Mouse (Mus musculus) lung, postnatal 25 days (tissue): ENCODE results near the gene Sec14l4.

Experiments
- DNase-seq: peaks from one replicate; pipeline ENCODE4 v3.0.0; 2022; ENCODE audit warnings: low spot score

Gene Sec14l4

DNA sequence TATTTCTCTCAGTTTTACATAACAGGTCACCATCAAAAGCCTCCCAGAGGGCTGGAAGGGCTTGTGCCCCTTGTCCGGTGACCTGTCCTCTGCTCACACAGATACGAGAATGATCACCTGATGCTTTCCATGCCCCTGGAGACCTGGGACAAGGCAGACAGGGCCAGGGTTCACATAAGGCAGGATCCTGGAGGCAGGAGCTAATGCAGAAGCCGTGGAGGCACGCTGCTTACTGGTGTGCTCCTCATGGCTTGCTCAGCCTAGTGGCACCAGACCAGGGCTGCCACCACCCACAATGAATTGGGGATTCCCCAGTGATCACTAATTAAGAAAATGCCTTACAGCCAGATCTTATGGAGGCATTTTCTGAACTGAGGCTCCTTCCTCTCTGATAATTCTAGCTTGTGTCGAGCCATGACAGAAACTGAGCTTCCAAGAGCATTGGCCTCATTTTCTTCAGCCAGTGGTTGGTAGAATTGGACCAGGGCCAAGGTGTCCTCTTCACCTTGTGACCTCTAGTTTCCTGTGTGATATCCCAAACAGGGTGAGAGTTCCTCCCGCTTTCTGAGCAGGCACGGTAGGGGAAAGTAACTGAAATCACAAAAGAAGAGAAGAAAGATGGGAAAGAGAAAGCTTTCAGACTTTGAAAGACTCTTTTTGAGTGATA lies 47.1 kb downstream of the Sec14l4 start:
- no peak for DNase-seq

DNA sequence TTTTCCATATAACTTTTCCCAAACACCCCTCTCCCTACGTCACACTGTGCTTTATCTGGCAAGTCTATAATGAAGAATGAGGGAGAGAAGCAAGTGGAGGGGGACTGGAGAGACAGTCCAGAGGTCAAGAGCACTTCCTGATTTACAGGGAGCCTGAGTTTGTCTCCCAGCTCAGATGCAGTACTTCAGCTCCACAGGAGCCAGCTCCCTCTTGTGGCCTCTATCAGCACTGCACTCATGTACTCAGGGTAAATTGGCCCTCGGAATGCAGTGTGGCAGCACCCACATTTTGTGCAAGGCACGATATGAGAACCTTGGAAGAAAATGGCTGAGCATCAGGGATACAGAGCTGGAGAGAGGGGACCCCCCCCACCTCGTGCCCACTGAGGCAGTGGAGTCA lies 49.0 kb downstream of the Sec14l4 start:
- DNase-seq = peak; percentile 74

DNA sequence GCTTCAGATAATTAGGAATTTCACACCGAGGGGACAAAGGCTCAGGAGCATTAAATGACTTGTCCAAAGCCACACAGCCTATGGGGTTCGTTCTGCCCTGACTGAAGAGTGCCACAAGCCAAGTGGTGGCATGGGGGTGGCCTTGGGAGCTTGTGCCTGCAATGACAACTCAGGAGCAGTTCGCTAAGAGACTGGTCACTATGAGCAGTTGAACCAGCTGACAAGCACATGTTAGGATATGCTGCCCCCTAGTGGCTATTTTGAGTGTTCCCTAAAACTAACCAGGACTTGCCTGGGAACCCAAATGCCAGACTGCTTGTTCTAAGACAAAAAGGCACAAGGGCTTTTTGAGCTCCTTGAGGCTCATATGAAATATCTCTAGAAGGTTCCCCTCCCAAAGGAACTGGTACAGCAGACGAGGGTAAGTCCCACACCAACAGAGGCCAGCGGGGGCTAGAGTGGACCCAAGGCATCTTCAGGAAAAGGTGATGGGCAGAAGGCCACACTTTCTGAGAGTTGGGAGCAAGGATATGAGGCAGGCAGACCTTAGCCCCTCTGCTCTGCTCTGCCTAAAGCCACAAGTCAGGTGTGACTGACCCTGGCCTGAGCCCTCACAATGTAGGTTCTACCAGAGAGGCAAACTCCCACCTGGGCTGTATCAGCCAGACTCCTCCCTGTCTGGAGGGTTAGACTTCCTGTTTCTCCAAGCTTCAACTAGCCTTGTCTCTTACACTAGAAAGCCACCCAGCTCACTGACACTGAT lies 52.2 kb downstream of the Sec14l4 start:
- DNase-seq = peak; percentile 81

DNA sequence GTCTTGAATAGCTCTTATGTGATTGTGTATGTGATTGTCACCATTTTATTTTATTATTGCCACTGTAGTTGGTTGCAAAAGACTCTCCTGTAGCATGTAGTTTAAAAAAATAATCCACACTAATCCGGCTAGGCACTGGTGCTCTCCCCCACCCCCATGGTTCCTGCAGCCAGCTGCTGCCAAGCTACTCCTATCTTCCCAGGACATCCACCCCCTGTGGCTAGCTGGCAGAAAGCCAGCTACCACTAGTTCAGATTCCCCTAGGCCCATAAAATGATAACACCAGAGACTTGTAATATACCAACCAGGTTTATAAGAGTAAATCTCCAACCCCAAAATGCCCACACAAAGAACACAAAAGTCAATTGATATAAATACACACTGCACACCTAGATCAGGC lies 55.0 kb downstream of the Sec14l4 start:
- DNase-seq = no peak

GRCm38 (mm10) chr11:4087267-4087666 lies 56.0 kb downstream of the Sec14l4 start:
- DNase-seq = no peak

- no peak for DNase-seq
These were observed 62.5 kb downstream of the Sec14l4 start for GRCm38 (mm10) chr11:4093459-4094377.

DNA sequence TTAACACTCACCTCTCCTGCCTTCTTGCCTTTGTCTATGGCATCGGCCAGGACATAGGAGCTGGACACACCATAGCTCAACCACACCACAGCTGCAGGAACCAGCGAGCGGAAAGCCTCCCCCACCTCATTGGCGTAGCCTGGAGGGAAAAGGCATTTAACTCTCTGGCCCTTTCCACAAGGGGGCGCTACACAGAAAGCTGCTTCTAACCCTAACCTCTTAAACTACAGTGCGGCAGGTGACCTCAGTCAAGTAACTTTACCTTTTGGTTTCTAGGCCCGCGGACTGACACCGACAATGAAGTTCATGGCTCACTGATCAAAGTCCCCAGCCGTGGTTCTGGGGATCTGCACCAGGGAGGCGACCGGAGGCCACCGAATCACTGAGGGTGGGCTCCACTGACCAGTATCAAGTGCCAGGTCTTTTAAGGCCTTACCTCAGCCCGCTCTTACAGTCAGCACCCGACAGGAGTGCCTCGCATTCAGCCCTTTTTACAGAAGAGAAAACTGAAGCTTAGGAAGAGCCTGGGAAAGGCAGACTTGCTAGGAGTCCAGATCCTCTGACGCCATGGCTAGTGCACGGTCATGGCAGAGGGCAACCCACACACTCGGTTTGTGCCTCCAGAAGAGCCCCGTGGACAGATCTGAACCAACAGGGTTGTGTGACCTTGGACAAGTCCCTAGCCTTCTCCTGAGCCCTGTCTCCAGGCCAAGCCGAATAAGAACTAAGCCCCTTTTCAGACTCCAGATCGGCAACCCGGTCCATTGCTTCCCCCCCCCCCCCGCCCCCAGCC lies 63.3 kb downstream of the Sec14l4 start:
- DNase-seq = peak; percentile 78

- DNase-seq = peak; percentile 41
These were observed 64.2 kb downstream of the Sec14l4 start, which contains the start of gene Mtfp1 for GRCm38 (mm10) chr11:4095171-4096053. TSS of gene Mtfp1 (minus strand) at chr11:4095445.

DNA sequence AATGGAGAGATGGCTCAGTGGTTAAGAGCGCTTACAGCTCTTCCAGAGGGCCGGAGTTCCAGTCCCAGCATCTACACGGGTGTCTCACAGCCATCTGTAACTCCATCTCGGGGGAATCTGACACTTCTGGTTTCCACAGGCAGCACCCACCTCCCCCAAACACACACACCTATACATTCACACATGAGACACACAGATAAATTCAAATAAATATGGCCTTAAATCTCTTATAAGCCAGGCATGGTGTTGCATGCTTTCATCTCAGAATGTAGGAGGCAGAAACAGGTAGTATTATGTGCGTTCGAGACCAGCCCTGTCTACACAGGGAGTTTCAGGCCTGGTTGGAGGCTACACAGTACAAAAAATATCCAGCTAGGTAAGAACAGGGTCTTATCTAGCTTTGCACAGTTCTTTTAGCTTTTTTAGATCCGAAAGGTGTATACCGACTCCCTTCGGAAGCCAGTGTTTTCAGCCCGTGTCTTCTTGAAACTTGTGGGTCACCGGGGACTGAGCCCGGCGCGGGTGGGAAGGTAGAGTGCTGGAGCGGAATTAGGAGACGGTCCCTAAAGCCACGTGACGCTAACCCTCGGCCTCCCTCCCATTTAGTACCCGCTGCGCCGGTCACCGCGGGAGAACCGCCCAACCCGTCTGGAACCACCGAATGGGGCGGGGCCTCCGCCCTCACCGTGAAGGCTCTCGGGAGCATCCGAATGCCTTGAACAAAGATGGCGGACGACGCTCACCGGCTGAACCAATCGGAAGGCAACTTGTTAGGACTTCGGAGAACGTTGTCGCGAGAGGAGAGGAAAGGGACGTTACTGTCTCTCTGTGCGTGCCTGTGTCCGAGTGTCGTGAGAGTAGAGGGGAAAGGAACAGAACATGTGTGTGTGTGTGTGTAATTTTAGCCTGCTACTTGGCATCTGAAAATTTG lies 65.1 kb downstream of the Sec14l4 start:
- peak; percentile 99 for DNase-seq

GRCm38 (mm10) chr11:4097091-4097621 lies 65.9 kb downstream of the Sec14l4 start:
- no peak for DNase-seq
